Mouse (Mus musculus) ES-Bruce4 (cell line): ENCODE results near the gene Rpl19.

Source experiments
- CTCF ChIP-seq: IDR thresholded peaks from one replicate; pipeline ENCODE4 v1.8.1; 2011; ENCODE audit warnings: low read depth, low read length
- EP300 ChIP-seq: IDR thresholded peaks from 2 replicates; pipeline ENCODE4 v1.6.1; 2011; ENCODE audit warnings: low read depth, low read length; ENCODE audit not compliant: insufficient read depth
- POLR2A ChIP-seq: IDR thresholded peaks from one replicate; pipeline ENCODE4 v1.8.1; 2011; ENCODE audit warnings: low read length; ENCODE audit not compliant: insufficient read depth

DNA sequence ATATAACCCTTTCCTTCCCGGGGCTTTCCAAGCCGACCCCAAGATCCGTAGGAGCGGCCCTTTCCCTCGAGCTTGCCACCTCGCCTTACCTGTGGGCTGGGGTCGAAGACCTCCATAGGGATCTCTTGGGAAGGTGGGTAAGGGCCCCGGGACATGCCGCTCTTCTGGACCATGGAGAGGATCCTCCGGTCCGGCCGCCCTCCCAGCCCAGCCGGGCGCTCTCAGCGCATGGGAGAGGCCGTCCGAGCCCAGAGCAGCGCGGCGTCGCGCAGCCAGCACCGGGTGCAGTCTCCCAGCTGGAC, 4.3 kb upstream of the Rpl19 start:
- no peak for TF ChIP-seq POLR2A
- no peak for TF ChIP-seq EP300
- no peak for TF ChIP-seq CTCF
